Mouse (Mus musculus) olfactory bulb, adult 2 months (tissue): ENCODE measurements around the gene Abi3bp. TPM values are rescaled to one million over a fixed set of nuclear protein-coding genes. Genes with fewer than 3 reads are reported as not detected.

Experiments
- H3K27ac ChIP-seq: fragments of 200-500 bp; 2 replicates; pipeline ENCODE4 v1.5.1; 2012; ENCODE audit warnings: low read depth, low read length; ENCODE audit not compliant: insufficient read depth
- H3K4me1 ChIP-seq: fragments of 200-500 bp; 2 replicates; pipeline ENCODE4 v1.6.1; 2012; ENCODE audit warnings: low read length; ENCODE audit not compliant: control insufficient read depth, insufficient read depth
- H3K4me3 ChIP-seq: fragments of 200-500 bp; 2 replicates; pipeline ENCODE4 v1.5.1; 2012; ENCODE audit warnings: mild to moderate bottlenecking, low read depth, low read length, moderate library complexity; ENCODE audit not compliant: insufficient read depth
- CTCF ChIP-seq: fragments of 200-500 bp; IDR thresholded peaks from 2 replicates; pipeline ENCODE4 v1.5.1; 2012; ENCODE audit warnings: low read depth, mild to moderate bottlenecking, low read length, moderate library complexity; ENCODE audit not compliant: insufficient read depth
- POLR2A ChIP-seq: fragments of 200-500 bp; IDR thresholded peaks from 2 replicates; pipeline ENCODE4 v1.6.1; 2012; ENCODE audit warnings: mild to moderate bottlenecking, low read depth, low read length, moderate library complexity; ENCODE audit not compliant: insufficient read depth
- WGBS: fragments of 180-500 bp; shearing (Covaris S2); methylation state at CpG from one replicate; pipeline ENCODE4 v1.1.7; 2018; 5-methylcytosine and 5-hydroxymethylcytosine counted together
- polyA plus RNA-seq: library from polyadenylated mRNA; stranded (reverse); fragments of >200 nt; gene quantifications from 2 replicates; pipeline ENCODE4 v1.2.4, GENCODE M21; 2012; ENCODE audit warnings: low replicate concordance; ENCODE audit not compliant: missing spikeins, insufficient read depth, insufficient read length

Abi3bp gene
- polyA plus RNA-seq, 1 experiment: not detected

GRCm38 (mm10) chr16:56594866-56595265, 117.2 kb downstream of the Abi3bp start:
- Histone ChIP-seq H3K4me3 (no peak overlapping the region), H3K4me1 (peaks cover 3% of the 10 kb centered on the region), H3K27ac (peak overlapping the region; percentile 44; the same call in 1 of the 2 replicates)
- TF ChIP-seq POLR2A (no peak), CTCF (no peak)
- 46% methylated on average over 6 of the region's 6 CpGs for WGBS

- Histone ChIP-seq H3K4me3 (no peak overlapping the region), H3K4me1 (peaks cover 3% of the 10 kb centered on the region), H3K27ac (no peak overlapping the region)
- TF ChIP-seq CTCF: no peak
- no peak for TF ChIP-seq POLR2A
- WGBS: 94% methylated on average over 4 of the region's 4 CpGs
Observed at GRCm38 (mm10) chr16:56598427-56598826, 120.7 kb downstream of the Abi3bp start.

- TF ChIP-seq CTCF (no peak), POLR2A (no peak)
- Histone ChIP-seq H3K4me3 (no peak overlapping the region), H3K4me1 (no peaks in the 10 kb centered on the region), H3K27ac (no peak overlapping the region)
- WGBS: 60% methylated on average over 1 of the region's 1 CpGs
Observed at GRCm38 (mm10) chr16:56602394-56602793, 124.7 kb downstream of the Abi3bp start.

GRCm38 (mm10) chr16:56610572-56610971, 132.9 kb downstream of the Abi3bp start:
- TF ChIP-seq CTCF (no peak), POLR2A (no peak)
- Histone ChIP-seq H3K4me3 (no peak overlapping the region), H3K4me1 (no peaks in the 10 kb centered on the region), H3K27ac (no peak overlapping the region)
- WGBS: 81% methylated on average over 8 of the region's 8 CpGs

DNA sequence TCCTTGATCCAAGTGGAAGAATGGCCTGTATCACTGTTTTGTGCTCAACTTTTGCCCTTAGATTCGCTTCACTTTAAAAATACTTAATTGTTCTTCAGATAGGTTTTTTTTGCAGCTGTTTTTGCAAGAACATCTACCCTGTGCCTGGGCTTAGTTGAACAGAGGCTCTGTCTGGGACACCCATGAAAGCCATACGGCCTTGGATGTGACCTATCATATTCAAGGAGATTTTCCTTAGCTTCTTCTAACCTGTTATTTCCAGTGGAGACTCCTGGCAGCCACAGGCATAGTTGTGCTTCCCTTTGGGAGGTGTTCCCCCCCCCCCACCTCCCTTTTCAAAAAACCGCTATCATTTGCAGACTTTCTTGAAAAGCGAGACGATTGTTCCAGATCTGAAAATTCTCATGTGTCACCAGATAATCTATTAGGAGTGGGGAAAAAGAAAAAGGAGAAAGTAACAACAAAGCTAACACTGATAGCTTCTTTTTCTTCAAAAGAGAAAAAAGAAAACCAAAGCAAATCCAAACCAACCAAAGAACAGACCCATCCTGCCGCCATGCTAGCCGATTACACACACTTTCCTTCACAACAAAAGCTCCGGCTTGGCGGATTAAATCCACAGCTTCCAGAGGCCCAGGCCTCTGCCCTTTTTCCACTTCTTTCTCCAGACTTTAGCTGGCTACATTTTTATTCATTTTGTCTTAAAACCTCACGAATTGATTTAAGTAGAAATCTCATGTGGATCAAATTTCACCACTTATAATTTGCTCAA, 133.6 kb downstream of the Abi3bp start:
- Histone ChIP-seq H3K4me1 (no peaks in the 10 kb centered on the region), H3K4me3 (no peak overlapping the region), H3K27ac (no peak overlapping the region)
- no peak for TF ChIP-seq POLR2A
- no peak for TF ChIP-seq CTCF
- WGBS: 70% methylated on average over 10 of the region's 10 CpGs

GRCm38 (mm10) chr16:56638544-56638943, 160.9 kb downstream of the Abi3bp start:
- Histone ChIP-seq H3K4me1 (no peaks in the 10 kb centered on the region), H3K4me3 (no peak overlapping the region), H3K27ac (no peak overlapping the region)
- 71% methylated on average over 3 of the region's 3 CpGs for WGBS
- TF ChIP-seq CTCF: no peak

GRCm38 (mm10) chr16:56645251-56645650, 167.6 kb downstream of the Abi3bp start:
- Histone ChIP-seq H3K4me1 (no peaks in the 10 kb centered on the region), H3K4me3 (no peak overlapping the region), H3K27ac (no peak overlapping the region)
- WGBS: 23% methylated on average over 2 of the region's 2 CpGs
- TF ChIP-seq CTCF: no peak
- no peak for TF ChIP-seq POLR2A

GRCm38 (mm10) chr16:56646382-56647172, 168.9 kb downstream of the Abi3bp start:
- Histone ChIP-seq H3K27ac (no peak overlapping the region), H3K4me1 (no peaks in the 10 kb centered on the region), H3K4me3 (no peak overlapping the region)
- TF ChIP-seq CTCF: no peak
- no peak for TF ChIP-seq POLR2A
- WGBS: 57% methylated on average over 7 of the region's 7 CpGs
